Mouse (Mus musculus): ENCODE results near the gene Htt. TPM values are rescaled to one million over a fixed set of nuclear protein-coding genes. Genes with fewer than 3 reads are reported as not detected.

The Htt gene
- polyA plus RNA-seq (2017; shearing (Covaris generic)) = 21.4 TPM

DNA sequence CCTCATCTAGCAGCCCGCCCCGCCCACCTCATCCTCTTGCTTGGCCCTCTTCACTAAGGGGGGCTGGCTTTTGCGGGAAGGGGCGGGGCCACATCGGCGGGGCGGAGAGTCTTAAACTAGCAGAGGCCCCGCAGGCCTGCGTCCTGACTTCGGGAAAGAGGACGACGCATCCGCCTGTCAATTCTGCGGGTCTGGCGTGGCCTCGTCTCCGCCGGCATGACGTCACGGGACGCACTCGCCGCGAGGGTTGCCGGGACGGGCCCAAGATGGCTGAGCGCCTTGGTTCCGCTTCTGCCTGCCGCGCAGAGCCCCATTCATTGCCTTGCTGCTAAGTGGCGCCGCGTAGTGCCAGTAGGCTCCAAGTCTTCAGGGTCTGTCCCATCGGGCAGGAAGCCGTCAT, at the start of gene Htt:
Gene Htt (plus strand): TSS at position 232 of the 400 bp plus-strand sequence.

DNA sequence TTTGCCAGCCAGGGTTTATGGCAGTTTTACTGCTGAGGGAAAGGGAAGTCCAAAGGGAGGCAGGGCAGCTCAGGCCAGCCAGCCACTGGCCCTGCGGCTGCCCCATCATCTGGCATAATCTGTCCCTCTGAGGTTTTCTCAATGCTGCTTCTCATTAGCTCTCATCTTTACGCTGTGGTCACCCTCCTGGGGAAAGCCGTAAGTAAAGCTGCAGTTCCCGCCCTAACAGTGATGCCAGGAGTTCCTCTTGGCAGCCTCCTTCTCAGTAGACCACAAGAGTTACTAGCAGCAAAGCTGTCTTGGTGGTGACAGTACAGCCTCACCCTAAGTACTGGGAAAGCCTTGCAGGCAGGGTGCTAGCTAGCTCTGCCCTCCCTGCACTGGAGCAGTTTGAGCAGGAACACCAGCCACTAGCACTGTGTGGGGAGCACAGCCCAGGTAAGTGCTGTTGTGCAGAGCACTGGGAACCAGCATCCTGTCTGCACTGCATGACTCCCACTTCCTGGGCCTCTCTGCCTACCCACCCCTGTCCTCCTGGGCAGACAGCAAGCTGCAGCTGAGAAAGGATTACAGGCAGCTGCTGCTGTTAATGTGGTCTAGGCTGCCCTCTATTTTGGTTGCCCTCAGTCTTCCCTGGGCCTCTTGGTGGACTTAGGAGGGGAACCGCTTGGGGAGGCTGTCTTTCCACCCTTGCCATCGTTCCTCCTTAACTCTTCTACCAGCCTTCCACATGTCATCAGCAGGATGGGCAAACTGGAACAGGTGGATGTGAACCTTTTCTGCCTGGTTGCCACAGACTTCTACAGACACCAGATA, 146.6 kb downstream of the Htt start, which contains the start of gene Msantd1:
Gene Msantd1 (plus strand): TSS at position 103 of the 816 bp plus-strand sequence.

DNA sequence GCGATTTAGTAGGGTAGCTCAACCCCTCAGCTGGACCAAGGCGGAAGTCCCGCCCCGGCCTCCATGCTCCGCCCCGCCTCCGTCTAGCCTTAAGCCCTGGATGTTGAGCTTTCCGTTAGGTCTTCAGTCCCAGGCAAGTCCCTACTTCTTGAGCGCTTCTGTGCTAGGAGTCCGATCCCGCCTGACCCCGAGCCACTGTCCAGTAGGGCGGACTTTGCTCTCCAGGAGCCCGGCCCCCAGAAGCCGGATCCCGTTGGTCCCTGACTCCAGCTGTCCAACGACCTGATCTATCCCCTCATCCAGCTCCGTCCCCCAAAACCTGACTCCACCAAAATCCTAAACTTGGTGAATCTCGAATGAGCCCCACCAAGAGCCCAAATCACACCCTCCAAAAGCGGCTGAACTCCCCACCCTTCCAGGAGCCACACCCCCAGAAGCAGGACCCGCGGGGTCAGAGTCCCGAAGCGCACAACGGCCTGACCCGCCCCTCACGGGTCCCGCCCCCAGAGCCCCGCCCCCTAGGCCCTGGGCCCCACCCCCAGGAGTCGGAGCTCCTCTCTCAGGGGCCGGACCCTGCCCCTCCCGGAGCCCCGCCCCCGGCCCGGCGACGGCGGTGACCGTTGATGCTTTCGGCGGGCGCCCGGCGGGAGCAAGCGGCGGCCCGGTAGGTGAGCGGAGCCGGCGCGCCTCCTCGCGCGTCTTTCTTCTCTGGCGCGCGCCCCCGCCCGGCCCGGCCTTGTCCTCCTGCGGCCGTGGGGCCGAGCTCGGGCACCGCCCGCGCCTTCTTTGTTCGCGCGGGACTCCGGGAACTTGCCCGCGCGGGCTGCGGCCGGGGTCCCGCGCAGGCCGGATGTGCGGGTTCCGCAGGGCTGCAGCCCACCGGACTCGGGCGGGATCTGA, 187.6 kb downstream of the Htt start, which contains the start of gene Rgs12:
Gene Rgs12 (plus strand): TSS at position 585 of the 900 bp plus-strand sequence.

Other genes with a start within 250 kb of the Htt start
- gene Tnip2, start 247.7 kb upstream of the Htt start, polyA plus RNA-seq (2017; shearing (Covaris generic)) = 46.5 TPM
- gene Sh3bp2, start 235.9 kb upstream of the Htt start, polyA plus RNA-seq (2017; shearing (Covaris generic)) = 3.2 TPM
- 301 TPM for gene Add1, start 188.1 kb upstream of the Htt start, polyA plus RNA-seq (2017; shearing (Covaris generic))
- gene Mfsd10, start 124.5 kb upstream of the Htt start, polyA plus RNA-seq (2017; shearing (Covaris generic)) = 56.5 TPM
- gene Nop14, start 101.6 kb upstream of the Htt start, polyA plus RNA-seq (2017; shearing (Covaris generic)) = 69.5 TPM
- 4.9 TPM for gene Grk4, start 101.4 kb upstream of the Htt start, polyA plus RNA-seq (2017; shearing (Covaris generic))
- 0.50 TPM for gene Msantd1, start 146.3 kb downstream of the Htt start, polyA plus RNA-seq (2017; shearing (Covaris generic))
- gene Rgs12, start 187.7 kb downstream of the Htt start, polyA plus RNA-seq (2017; shearing (Covaris generic)) = 5.1 TPM

Measured in naive thymus-derived CD4-positive, alpha-beta T cell, adult 5 months (primary cell).